Mouse (Mus musculus) lung, postnatal 0 days (tissue): ENCODE measurements around the gene Drd4.

ENCODE experiments used
- CTCF ChIP-seq: IDR thresholded peaks from 2 replicates; pipeline ENCODE4 v1.5.1; 2016; ENCODE audit warnings: antibody characterized with exemption, mild to moderate bottlenecking
- EP300 ChIP-seq: IDR thresholded peaks from 2 replicates; pipeline ENCODE4 v1.6.1; 2016; ENCODE audit warnings: antibody characterized with exemption, mild to moderate bottlenecking, control low read depth

- TF ChIP-seq CTCF, result no peak
- TF ChIP-seq EP300, result no peak
Observed at GRCm38 (mm10) chr7:141299175-141299574, 7.4 kb downstream of the Drd4 start.
